Mouse (Mus musculus): ENCODE results near the gene Irak2.

- TF ChIP-seq POLR2A (IDR thresholded peaks at IDR 0.05; ENCODE audit: insufficient read depth, low read length): no peak
- no peak for TF ChIP-seq CTCF (IDR thresholded peaks at IDR 0.05; ENCODE audit: low read depth, low read length)
- no peak for TF ChIP-seq EP300 (IDR thresholded peaks at IDR 0.05; ENCODE audit: insufficient read depth, low read depth, low read length)
These were observed 76.5 kb downstream of the Irak2 start for GRCm38 (mm10) chr6:113714797-113715196.

Measured in ES-Bruce4 (cell line).